Mouse (Mus musculus): ENCODE data around the gene Paip2b. TPM values are rescaled to one million over a fixed set of nuclear protein-coding genes. Genes with fewer than 3 reads are reported as not detected.

Paip2b gene
- polyA plus RNA-seq, 1 experiment from 2014 or later = 27.5 TPM

- Histone ChIP-seq H3K4me3 (ENCODE audit: low read depth, low read length) (peak overlapping the region; percentile 81), H3K27ac (ENCODE audit: low read depth, low read length) (no peak overlapping the region), H3K9me3 (ENCODE audit: control insufficient read depth, low read length) (no peaks in the 10 kb centered on the region), H3K27me3 (ENCODE audit: control insufficient read depth, insufficient read depth, low read length) (no peaks in the 10 kb centered on the region), H3K4me2 (ENCODE audit: low read depth, low read length, severe bottlenecking) (peak overlapping the region; percentile 83), H3K4me1 (replicated peaks; ENCODE audit: control insufficient read depth, insufficient read depth, low read length) (peaks cover 10% of the 10 kb centered on the region), H3K9ac (ENCODE audit: low read length) (peak overlapping the region; percentile 85; the same call in 1 of the 2 replicates), H3K36me3 (ENCODE audit: control insufficient read depth, insufficient read depth, low read length) (peaks cover 3% of the 10 kb centered on the region; the same call in 1 of the 2 replicates)
- WGBS = 66% methylated on average over 9 of the region's 9 CpGs
- ATAC-seq (replicated peaks; ENCODE audit: low FRiP score) (no peak), DNase-seq (ENCODE audit: low spot score) (no peak)
These were observed 57.4 kb downstream of the Paip2b start for GRCm38 (mm10) chr6:83774126-83774525.

DNA sequence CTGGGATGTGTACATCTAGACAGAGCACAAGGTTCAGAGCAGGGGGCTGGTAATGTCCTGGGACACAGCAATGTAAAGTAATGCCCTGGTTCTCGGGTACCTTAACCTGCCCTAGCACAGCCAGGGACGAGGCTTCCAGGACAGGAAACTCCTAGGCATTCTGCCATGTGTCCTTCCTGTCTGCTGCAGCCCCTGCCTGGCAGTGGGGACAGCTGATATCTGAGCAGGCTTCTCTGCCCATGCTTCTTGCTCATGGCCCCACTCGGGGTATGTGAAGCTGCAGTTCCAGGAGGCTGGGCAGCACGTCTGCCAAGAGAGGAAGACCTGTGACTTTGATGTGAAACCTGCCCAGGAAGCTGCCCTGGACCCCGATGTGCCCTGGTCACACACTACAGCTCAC is 63.1 kb downstream of the Paip2b start:
- H3K4me1 ChIP-seq (replicated peaks; ENCODE audit: control insufficient read depth, insufficient read depth, low read length) = no peaks in the 10 kb centered on the region
- no peak overlapping the region for H3K4me2 ChIP-seq (ENCODE audit: low read depth, low read length, severe bottlenecking)
- H3K27ac ChIP-seq (ENCODE audit: low read depth, low read length) = no peak overlapping the region
- DNase-seq (ENCODE audit: low spot score) = no peak
- no peak overlapping the region for H3K4me3 ChIP-seq (ENCODE audit: low read depth, low read length)
- ATAC-seq (replicated peaks; ENCODE audit: low FRiP score) = no peak
- no peak overlapping the region for H3K9ac ChIP-seq (ENCODE audit: low read length)
- 85% methylated on average over 5 of the region's 5 CpGs for WGBS
- H3K36me3 ChIP-seq (ENCODE audit: control insufficient read depth, insufficient read depth, low read length) = peaks cover 3% of the 10 kb centered on the region; the same call in 1 of the 2 replicates
- no peaks in the 10 kb centered on the region for H3K9me3 ChIP-seq (ENCODE audit: control insufficient read depth, low read length)
- peaks cover 5% of the 10 kb centered on the region; the same call in 1 of the 2 replicates for H3K27me3 ChIP-seq (ENCODE audit: control insufficient read depth, insufficient read depth, low read length)

DNA sequence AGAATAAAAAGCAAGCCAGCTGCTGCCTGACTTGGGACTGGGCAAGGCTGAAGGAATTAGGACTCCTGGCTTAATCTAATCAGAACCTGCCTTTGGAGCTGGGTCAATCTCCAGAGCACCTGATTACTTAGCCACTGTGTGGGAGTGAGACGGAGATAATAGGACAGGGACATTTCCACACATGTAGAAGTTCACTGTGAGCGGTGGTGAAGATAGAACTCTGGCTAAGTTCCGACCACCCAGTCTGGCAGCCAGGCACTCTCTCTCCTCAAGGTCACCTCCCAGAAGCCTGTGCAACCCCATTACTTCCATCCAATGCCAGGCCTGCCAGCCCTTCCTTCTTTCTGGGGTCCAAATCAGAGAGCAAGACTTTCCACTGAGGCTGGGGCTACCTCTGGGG is 64.6 kb downstream of the Paip2b start:
- no peak overlapping the region for H3K9ac ChIP-seq (ENCODE audit: low read length)
- 93% methylated on average over 3 of the region's 3 CpGs for WGBS
- H3K4me1 ChIP-seq (replicated peaks; ENCODE audit: control insufficient read depth, insufficient read depth, low read length) = no peaks in the 10 kb centered on the region; the same call in 1 of the 2 replicates

GRCm38 (mm10) chr6:83762880-83763431 is 68.6 kb downstream of the Paip2b start:
- Histone ChIP-seq H3K4me3 (ENCODE audit: low read depth, low read length) (peak overlapping the region; percentile 4; the same call in 1 of the 2 replicates), H3K36me3 (ENCODE audit: control insufficient read depth, insufficient read depth, low read length) (no peaks in the 10 kb centered on the region; the same call in 1 of the 2 replicates), H3K4me2 (ENCODE audit: low read depth, low read length, severe bottlenecking) (peak overlapping the region; percentile 40), H3K9me3 (ENCODE audit: control insufficient read depth, low read length) (no peaks in the 10 kb centered on the region), H3K27me3 (ENCODE audit: control insufficient read depth, insufficient read depth, low read length) (peaks cover 42% of the 10 kb centered on the region), H3K4me1 (replicated peaks; ENCODE audit: control insufficient read depth, insufficient read depth, low read length) (no peaks in the 10 kb centered on the region; the same call in 1 of the 2 replicates), H3K27ac (ENCODE audit: low read depth, low read length) (no peak overlapping the region), H3K9ac (ENCODE audit: low read length) (peak overlapping the region; percentile 1; the same call in 1 of the 2 replicates)
- DNase-seq (ENCODE audit: low spot score) = peak; percentile 61
- ATAC-seq (replicated peaks; ENCODE audit: low FRiP score) = peak; percentile 68
- under 1% methylated on average over 35 of the region's 35 CpGs for WGBS

More for the DNA sequence above, 64.6 kb downstream of the Paip2b start:
- ATAC-seq (replicated peaks; ENCODE audit: low FRiP score) (no peak), DNase-seq (ENCODE audit: low spot score) (no peak)
- no peak overlapping the region for H3K27ac ChIP-seq (ENCODE audit: low read depth, low read length)
- H3K36me3 ChIP-seq (ENCODE audit: control insufficient read depth, insufficient read depth, low read length) = peaks cover 3% of the 10 kb centered on the region; the same call in 1 of the 2 replicates
- H3K9me3 ChIP-seq (ENCODE audit: control insufficient read depth, low read length) = no peaks in the 10 kb centered on the region
- no peak overlapping the region for H3K4me2 ChIP-seq (ENCODE audit: low read depth, low read length, severe bottlenecking)
- H3K4me3 ChIP-seq (ENCODE audit: low read depth, low read length) = no peak overlapping the region
- peaks cover 14% of the 10 kb centered on the region for H3K27me3 ChIP-seq (ENCODE audit: control insufficient read depth, insufficient read depth, low read length)

- Histone ChIP-seq H3K36me3 (ENCODE audit: control insufficient read depth, insufficient read depth, low read length) (no peaks in the 10 kb centered on the region; the same call in 1 of the 2 replicates), H3K4me2 (ENCODE audit: low read depth, low read length, severe bottlenecking) (peak within 1 kb of the TSS; percentile 40), H3K27me3 (ENCODE audit: control insufficient read depth, insufficient read depth, low read length) (peaks cover 48% of the 10 kb centered on the region), H3K9me3 (ENCODE audit: control insufficient read depth, low read length) (no peaks in the 10 kb centered on the region), H3K4me1 (replicated peaks; ENCODE audit: control insufficient read depth, insufficient read depth, low read length) (no peaks in the 10 kb centered on the region; the same call in 1 of the 2 replicates), H3K9ac (ENCODE audit: low read length) (peak within 1 kb of the TSS; percentile 1; the same call in 1 of the 2 replicates), H3K4me3 (ENCODE audit: low read depth, low read length) (peak within 1 kb of the TSS; percentile 4; the same call in 1 of the 2 replicates), H3K27ac (ENCODE audit: low read depth, low read length) (no peak within 1 kb of the TSS)
- WGBS = 19% methylated on average over 6 of the region's 6 CpGs
- no peak for DNase-seq (ENCODE audit: low spot score)
- ATAC-seq (replicated peaks; ENCODE audit: low FRiP score) = 0 out of 2 replicates have a peak, but pooled peaks have one; percentile 13
These were observed 69.2 kb downstream of the Paip2b start, which contains the start of gene Ankrd53 for GRCm38 (mm10) chr6:83762344-83762743. Ankrd53 (plus strand) TSS chr6:83762644.

DNA sequence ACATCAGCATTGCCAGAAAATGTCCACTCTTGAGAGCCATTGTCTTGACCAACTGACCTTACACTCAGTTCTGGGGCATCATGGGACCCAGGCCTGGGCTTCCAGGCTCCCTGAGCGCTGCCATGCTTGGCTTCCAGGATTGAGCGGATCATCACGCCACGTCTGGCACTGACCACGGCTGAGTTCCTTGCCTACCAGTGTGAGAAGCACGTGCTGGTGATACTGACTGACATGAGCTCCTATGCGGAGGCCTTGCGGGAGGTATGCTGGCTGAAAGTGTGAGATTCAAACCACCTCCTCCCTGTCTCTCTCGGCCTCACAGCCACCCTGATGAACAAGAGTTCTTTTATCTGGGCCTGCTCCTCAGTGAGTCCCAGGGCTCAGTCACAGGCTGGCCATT is 75.5 kb downstream of the Paip2b start:
- Histone ChIP-seq H3K9ac (ENCODE audit: low read length) (no peak overlapping the region), H3K4me1 (replicated peaks; ENCODE audit: control insufficient read depth, insufficient read depth, low read length) (no peaks in the 10 kb centered on the region), H3K4me2 (ENCODE audit: low read depth, low read length, severe bottlenecking) (no peak overlapping the region), H3K9me3 (ENCODE audit: control insufficient read depth, low read length) (no peaks in the 10 kb centered on the region), H3K4me3 (ENCODE audit: low read depth, low read length) (no peak overlapping the region), H3K27me3 (ENCODE audit: control insufficient read depth, insufficient read depth, low read length) (peaks cover 30% of the 10 kb centered on the region), H3K27ac (ENCODE audit: low read depth, low read length) (no peak overlapping the region), H3K36me3 (ENCODE audit: control insufficient read depth, insufficient read depth, low read length) (no peaks in the 10 kb centered on the region)
- DNase-seq (ENCODE audit: low spot score) = no peak
- WGBS = 70% methylated on average over 9 of the region's 9 CpGs
- ATAC-seq (replicated peaks; ENCODE audit: low FRiP score) = no peak

Other genes with a start within 250 kb of the Paip2b start
- not detected in 2 replicates for gene Clec4f, start 175.6 kb downstream of the Paip2b start, polyA plus RNA-seq (2014; fragmentation: Nextera tagmentation; extraction: Ambion mirVana)
- not detected in 2 replicates for gene Cd207, start 153.9 kb downstream of the Paip2b start, polyA plus RNA-seq (2014; fragmentation: Nextera tagmentation; extraction: Ambion mirVana)
- 0.21 and 0.60 TPM in 2 replicates for gene Vax2, start 120.5 kb downstream of the Paip2b start, polyA plus RNA-seq (2014; fragmentation: Nextera tagmentation; extraction: Ambion mirVana)
- gene Atp6v1b1, start 88.8 kb downstream of the Paip2b start, polyA plus RNA-seq (2014; fragmentation: Nextera tagmentation; extraction: Ambion mirVana) = not detected in 2 replicates
- gene Ankrd53, start 69.1 kb downstream of the Paip2b start, polyA plus RNA-seq (2014; fragmentation: Nextera tagmentation; extraction: Ambion mirVana) = 0.25 TPM in 1 of 2 replicates, not detected in the other
- 61.1 and 68.0 TPM in 2 replicates for gene Tex261, start 55.9 kb downstream of the Paip2b start, polyA plus RNA-seq (2014; fragmentation: Nextera tagmentation; extraction: Ambion mirVana)
- gene Nagk, start 36.8 kb downstream of the Paip2b start, polyA plus RNA-seq (2014; fragmentation: Nextera tagmentation; extraction: Ambion mirVana) = 36.0 and 37.4 TPM in 2 replicates
- gene Zfp638, start 35.4 kb upstream of the Paip2b start, polyA plus RNA-seq (2014; fragmentation: Nextera tagmentation; extraction: Ambion mirVana) = 97.5 and 108 TPM in 2 replicates
- 3.4 and 4.4 TPM in 2 replicates for gene Dysf, start 176.8 kb upstream of the Paip2b start, polyA plus RNA-seq (2014; fragmentation: Nextera tagmentation; extraction: Ambion mirVana)